Mouse (Mus musculus): ENCODE results near the gene Fer.

GRCm38 (mm10) chr17:63973806-63974205 lies 110.9 kb downstream of the Fer start:
- TF ChIP-seq CTCF (IDR thresholded peaks at IDR 0.05) (no peak), EP300 (IDR thresholded peaks at IDR 0.05) (no peak)

All from lung, postnatal 0 days (tissue).